Mouse (Mus musculus): ENCODE data around the gene Fam213a. TPM values are rescaled to one million over a fixed set of nuclear protein-coding genes. Genes with fewer than 3 reads are reported as not detected.
"Not testable (repeated sequence)": the region's sequence is repeated elsewhere in the genome, so short reads cannot be mapped to it uniquely, and the experiment has no call there.

The Fam213a gene
- polyA plus RNA-seq (2016; fragmentation: Nextera tagmentation; extraction: Ambion mirVana): 36.6 and 40.1 TPM in 2 replicates

DNA sequence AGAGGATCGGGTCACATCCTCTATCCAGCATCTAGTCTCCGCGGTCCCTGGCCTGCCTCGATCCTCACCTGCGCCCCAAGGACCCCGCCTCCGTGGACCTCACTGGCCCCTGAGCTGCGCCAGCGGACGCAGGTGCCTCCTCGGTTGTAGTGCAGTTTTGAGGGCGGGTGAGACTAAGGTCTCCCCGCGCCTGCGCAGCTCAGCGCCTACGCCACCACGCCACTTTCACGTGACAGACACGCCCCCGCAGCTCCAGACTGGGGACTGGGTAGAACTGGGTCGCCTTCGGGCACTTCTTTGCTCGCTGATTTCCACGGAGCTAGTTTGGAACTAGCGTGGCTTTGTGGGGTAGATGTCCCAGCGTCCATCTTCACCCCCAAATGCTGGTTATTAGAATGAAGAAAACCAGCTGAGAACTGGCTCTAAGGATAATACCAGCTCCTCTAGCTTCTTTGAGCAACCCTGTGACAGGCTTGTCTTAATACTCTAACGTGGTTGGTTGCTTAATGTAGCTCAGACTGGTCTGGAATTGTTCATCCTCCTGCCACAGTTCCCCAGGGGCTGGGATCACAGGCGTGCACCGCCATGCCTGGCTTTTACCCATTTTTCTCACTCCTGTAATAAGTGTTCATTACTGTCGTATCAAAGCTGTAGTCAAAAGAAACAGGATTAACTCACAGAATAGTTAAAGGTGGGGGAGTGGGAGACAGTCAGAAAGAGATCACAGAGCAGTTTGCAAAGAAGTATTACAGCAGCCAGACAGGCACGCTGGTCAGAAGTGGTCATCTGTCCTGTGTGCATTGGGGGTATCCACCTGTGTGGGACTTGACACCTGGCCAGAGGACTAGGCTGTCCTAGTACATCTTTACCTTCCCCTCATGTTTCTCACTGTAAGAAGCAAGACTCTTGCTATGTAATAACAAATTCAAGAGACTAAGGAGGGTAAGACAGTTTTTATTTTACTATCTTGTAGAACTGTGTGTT lies at the start of gene Fam213a:
Gene Fam213a (minus strand): TSS at position 159 of the 984 bp plus-strand sequence.
- peak within 1 kb of the TSS; percentile 84 for H3K27ac ChIP-seq (replicated peaks)
- DNase-seq (ENCODE audit: low spot score): peak; percentile 91
- H3K4me1 ChIP-seq: peaks cover 13% of the 10 kb centered on the region
- no peaks in the 10 kb centered on the region for H3K9me3 ChIP-seq
- 4% methylated on average over 32 of the region's 32 CpGs for WGBS
- no peaks in the 10 kb centered on the region for H3K36me3 ChIP-seq (replicated peaks)
- H3K27me3 ChIP-seq (replicated peaks; ENCODE audit: low read depth, poor library complexity, severe bottlenecking): 0 out of 2 replicates have a peak, but pooled peaks cover 5% of the 10 kb centered on the region
- peak within 1 kb of the TSS; percentile 73 for H3K4me3 ChIP-seq

DNA sequence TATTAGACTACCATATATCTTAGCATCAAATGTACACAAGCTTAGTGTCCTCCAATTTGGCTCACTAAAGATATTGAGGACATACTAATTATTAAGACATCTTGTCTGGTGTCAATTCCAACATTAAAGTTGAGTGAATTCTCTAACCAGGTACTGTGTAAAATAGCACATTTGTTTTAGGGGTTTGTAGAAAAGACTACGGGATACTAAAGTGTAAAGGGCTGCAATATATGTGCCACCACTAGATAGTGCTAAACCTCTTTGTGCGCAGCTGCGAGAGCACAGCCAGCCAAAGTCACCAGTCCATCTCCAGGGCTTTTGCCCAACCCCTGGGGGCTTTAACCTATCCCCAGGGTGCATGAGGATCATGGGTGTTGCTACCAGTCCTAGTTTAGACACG lies 39.6 kb upstream of the Fam213a start:
- H3K27me3 ChIP-seq (replicated peaks; ENCODE audit: low read depth, poor library complexity, severe bottlenecking); H3K4me1 ChIP-seq; H3K27ac ChIP-seq (replicated peaks); H3K4me3 ChIP-seq; DNase-seq (ENCODE audit: low spot score); H3K9me3 ChIP-seq; H3K36me3 ChIP-seq (replicated peaks): not testable (repeated sequence)
- WGBS: 73% methylated on average over 3 of the region's 4 CpGs

DNA sequence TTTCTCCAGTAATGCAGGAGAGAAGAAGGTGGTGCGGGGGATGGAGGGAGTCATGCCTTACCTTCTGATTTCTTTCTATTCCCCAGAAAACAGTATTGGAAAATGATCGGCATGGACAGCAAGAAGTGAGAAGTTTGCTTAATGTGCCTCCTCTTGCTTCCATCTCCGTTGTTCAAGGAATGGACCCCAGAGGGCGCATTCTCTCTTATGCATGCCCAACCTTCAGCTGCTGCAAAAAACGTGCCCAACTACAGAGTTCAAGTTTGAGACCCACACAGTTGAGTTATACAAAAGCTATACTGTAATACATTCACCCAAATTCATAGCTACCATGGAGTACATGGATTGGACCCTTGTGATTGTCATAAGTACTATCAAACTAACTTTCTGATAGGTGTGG lies 38.9 kb upstream of the Fam213a start:
- no peaks in the 10 kb centered on the region for H3K36me3 ChIP-seq (replicated peaks)
- H3K27me3 ChIP-seq (replicated peaks; ENCODE audit: low read depth, poor library complexity, severe bottlenecking): no peaks in the 10 kb centered on the region
- no peaks in the 10 kb centered on the region for H3K4me1 ChIP-seq
- whole genome bisulfite sequencing: 77% methylated on average over 5 of the region's 5 CpGs
- H3K27ac ChIP-seq (replicated peaks): no peak overlapping the region
- no peak for DNase-seq (ENCODE audit: low spot score)
- H3K9me3 ChIP-seq: no peaks in the 10 kb centered on the region
- H3K4me3 ChIP-seq: no peak overlapping the region

DNA sequence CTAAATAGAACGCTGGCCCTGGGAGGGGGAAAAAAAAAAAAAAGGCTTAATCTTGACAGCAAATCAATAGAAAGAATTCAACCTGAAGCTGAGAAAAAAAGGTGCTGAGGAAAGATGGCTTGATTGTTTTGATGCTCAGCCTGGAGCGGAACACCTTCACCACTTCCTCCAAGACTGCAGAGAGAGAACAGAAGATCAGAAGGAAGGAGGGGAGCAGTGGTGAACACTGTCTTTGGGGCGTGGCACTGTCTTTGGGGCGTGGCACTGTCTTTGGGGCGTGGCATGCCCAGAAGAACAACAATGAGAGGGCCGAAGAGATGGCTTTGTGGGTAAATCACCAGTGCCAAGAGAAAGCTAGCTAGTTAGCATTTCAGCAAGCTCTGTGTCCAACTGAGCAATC lies 36.9 kb upstream of the Fam213a start:
- Histone ChIP-seq H3K27me3 (replicated peaks; ENCODE audit: low read depth, poor library complexity, severe bottlenecking) (no peaks in the 10 kb centered on the region), H3K27ac (replicated peaks) (no peak overlapping the region), H3K4me1 (no peaks in the 10 kb centered on the region), H3K36me3 (replicated peaks) (no peaks in the 10 kb centered on the region), H3K4me3 (no peak overlapping the region), H3K9me3 (no peaks in the 10 kb centered on the region)
- no peak for DNase-seq (ENCODE audit: low spot score)
- 83% methylated on average over 6 of the region's 6 CpGs for WGBS

DNA sequence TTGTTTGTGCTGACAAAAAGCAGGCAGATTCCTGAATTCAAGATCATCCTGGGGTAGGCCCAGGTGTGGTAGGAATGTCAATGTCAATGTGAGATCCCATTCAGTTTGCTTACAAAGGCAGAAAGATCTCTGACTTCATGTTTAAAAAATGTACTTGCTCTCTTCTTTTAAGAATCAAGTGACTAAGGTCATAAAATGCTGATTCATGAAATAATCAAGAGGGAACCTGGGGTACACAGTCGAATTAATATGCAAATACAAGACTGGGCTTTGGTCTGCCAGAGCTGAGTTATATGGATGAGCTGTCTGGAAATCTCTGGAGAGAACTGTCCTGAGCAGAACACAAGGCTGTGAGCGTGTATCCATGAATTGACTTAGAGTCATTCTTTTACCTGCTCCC lies 33.8 kb upstream of the Fam213a start:
- WGBS: 83% methylated on average over 2 of the region's 2 CpGs
- no peaks in the 10 kb centered on the region for H3K36me3 ChIP-seq (replicated peaks)
- H3K27ac ChIP-seq (replicated peaks): no peak overlapping the region
- H3K9me3 ChIP-seq: no peaks in the 10 kb centered on the region
- H3K4me3 ChIP-seq: no peak overlapping the region
- DNase-seq (ENCODE audit: low spot score): no peak
- no peaks in the 10 kb centered on the region for H3K4me1 ChIP-seq
- no peaks in the 10 kb centered on the region for H3K27me3 ChIP-seq (replicated peaks; ENCODE audit: low read depth, poor library complexity, severe bottlenecking)

DNA sequence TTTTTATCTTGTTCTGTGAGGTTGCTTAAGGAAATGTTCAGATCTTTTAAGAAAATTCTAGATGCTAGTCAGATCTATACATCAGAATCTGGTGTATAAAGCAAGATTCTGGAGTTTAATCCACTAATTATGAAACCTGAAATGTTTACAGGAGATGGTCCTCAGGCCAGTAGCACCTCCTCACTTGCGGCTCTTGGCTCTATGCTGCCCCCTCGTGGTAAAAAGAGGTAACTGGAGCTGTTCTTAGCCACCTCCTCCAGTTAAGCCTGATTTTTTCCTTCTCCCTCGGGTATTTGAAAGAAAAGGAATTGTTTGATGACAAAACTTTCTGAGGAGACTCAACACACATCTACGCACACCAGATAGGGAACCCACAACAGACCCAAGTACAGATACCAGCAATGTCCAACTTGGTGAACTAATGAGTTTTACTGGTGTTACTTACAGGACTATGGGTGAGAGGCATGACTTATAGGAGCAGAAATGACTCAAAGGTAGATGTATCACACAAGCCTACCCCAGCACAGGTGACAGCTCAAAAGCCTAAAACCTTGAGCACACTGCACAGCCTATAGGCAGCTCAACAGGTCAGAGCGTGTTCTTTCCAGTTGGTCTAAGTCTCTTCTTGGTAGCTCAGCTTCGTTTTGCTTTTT lies 21.7 kb upstream of the Fam213a start:
- Histone ChIP-seq H3K27ac (replicated peaks) (no peak overlapping the region), H3K4me1 (no peaks in the 10 kb centered on the region), H3K36me3 (replicated peaks) (no peaks in the 10 kb centered on the region), H3K27me3 (replicated peaks; ENCODE audit: low read depth, poor library complexity, severe bottlenecking) (no peaks in the 10 kb centered on the region), H3K4me3 (no peak overlapping the region), H3K9me3 (no peaks in the 10 kb centered on the region)
- WGBS: 33% methylated on average over 6 of the region's 6 CpGs
- DNase-seq (ENCODE audit: low spot score): peak; percentile 65

DNA sequence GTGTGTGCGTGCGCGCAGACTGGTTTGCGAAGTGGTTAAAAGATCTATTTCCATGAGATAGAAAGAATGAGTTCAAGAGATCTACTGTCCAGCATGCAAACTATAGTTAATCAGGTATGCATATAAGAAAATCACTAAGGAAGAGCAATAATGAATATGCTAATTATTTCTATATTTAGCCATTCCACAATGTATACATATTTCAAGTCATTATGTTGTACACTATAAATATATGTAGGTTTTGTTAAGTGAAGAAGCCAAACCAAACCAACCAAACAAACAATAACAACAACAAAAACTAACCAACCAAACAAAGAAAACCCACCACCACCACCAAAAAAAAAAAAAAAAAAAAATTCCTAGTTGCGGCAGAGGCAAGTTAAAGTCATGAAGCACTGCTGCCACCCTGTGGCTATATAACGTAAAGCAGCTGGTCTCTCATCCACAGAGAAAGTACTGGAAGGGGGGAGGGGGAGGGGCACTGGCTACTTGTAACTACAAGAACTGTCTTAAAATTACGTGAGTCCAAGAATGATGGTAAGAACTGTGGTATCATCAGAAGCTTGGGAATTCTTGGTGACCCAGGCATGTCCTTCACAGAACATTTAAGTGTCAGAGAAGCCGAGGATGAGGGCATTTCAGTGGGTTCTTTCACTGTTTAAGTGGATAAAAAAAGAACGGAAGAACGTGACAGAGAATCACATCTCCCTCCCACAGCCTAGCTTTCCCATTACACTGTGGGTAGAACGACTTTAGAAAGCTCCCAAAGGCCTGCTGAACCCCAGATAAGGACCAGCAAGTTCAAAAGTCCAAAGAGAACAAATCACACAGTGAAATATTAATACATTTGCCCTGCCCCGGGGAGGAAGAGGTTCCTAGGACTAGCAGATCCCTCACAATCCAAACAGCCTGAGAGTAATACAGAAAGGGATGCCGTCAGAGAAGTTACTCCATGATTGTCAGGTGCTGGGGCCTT lies 19.8 kb upstream of the Fam213a start:
- peak; percentile 81 for DNase-seq (ENCODE audit: low spot score)
- no peak overlapping the region for H3K4me3 ChIP-seq
- no peak overlapping the region for H3K27ac ChIP-seq (replicated peaks)
- H3K9me3 ChIP-seq: no peaks in the 10 kb centered on the region
- no peaks in the 10 kb centered on the region for H3K36me3 ChIP-seq (replicated peaks)
- 60% methylated on average over 13 of the region's 13 CpGs for WGBS
- no peaks in the 10 kb centered on the region for H3K27me3 ChIP-seq (replicated peaks; ENCODE audit: low read depth, poor library complexity, severe bottlenecking)
- no peaks in the 10 kb centered on the region for H3K4me1 ChIP-seq

DNA sequence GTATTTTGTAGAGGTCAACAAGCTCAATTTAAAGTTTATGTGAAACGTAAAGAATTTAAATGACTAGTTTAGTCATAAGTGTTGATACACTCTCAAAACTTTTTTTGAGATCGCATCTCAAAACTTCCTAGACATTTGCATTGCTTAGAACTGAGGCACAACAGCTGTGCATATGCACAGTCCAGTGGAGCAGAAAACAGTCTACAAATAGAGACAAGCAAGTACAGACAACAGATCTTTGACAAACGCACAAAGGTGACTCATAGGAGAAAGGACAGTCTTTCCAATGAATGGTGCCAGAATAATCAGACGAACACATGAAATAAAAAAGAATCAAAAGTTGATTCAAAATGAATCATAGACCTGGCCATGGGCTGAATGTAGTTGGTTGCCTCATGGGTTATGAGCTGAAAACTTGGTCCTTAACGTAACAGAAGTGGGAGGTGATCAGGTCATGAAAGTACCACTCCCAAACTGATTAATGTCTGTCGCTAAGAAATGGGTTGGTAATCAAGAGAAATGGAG lies 17.5 kb upstream of the Fam213a start:
- no peaks in the 10 kb centered on the region for H3K9me3 ChIP-seq
- DNase-seq (ENCODE audit: low spot score): no peak
- H3K27ac ChIP-seq (replicated peaks): no peak overlapping the region
- no peak overlapping the region for H3K4me3 ChIP-seq
- WGBS: 93% methylated on average over 6 of the region's 6 CpGs
- H3K36me3 ChIP-seq (replicated peaks): no peaks in the 10 kb centered on the region
- H3K4me1 ChIP-seq: no peaks in the 10 kb centered on the region
- no peaks in the 10 kb centered on the region for H3K27me3 ChIP-seq (replicated peaks; ENCODE audit: low read depth, poor library complexity, severe bottlenecking)

DNA sequence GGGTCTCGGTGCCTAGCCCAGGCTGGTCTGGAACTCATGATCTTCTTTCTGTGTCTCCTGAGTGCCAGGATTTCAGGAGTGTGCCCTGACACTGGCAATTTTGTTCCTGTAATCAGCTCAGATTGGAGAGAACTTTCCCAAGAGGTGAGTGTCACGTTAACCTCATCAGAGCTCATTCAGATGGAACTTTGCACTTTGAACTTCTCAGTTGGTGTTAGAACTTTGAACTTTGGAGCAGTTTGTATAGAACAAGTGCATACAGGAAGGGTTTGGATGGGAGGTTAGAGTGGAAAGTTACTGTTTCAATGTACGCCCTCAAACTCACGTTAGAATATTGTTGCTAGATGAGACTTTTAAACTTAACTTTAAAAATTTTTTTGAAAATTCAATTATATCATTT lies 15.7 kb upstream of the Fam213a start:
- Histone ChIP-seq H3K27ac (replicated peaks) (no peak overlapping the region), H3K4me1 (no peaks in the 10 kb centered on the region), H3K9me3 (no peaks in the 10 kb centered on the region), H3K36me3 (replicated peaks) (no peaks in the 10 kb centered on the region), H3K27me3 (replicated peaks; ENCODE audit: low read depth, poor library complexity, severe bottlenecking) (no peaks in the 10 kb centered on the region), H3K4me3 (no peak overlapping the region)
- 76% methylated on average over 4 of the region's 4 CpGs for WGBS
- no peak for DNase-seq (ENCODE audit: low spot score)

DNA sequence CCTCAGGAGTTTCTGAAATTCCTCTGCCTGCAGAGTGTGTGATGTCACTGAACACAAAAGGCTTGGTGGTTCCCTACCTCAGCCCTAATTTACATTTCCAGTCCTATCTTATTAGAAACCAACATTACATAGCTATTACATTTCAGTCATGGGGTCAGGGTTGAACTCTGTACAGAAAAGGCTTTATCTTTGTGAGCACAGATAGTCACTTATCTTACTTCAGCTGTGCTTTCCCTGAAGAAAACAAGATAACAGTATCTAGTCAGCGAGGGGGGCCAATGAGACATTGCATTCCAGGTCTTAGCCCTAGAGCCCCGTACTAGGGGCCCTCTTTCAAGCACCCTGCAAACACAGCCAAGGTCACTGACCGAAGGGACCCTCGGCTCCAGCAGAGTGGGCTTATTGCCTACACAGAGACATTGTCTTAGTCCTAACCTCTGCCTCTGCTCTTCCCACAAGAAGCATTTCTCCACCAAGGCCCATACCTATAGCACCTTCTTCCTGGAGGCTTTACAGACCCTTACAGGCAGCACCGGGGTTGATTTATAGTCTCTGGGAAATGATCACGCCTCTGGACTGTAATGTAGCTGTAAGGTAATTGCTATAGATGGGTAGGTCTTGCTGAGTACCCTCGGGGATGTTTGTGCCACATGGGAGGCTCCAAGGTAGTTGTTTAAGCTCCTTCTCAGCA lies 12.2 kb upstream of the Fam213a start:
- no peak overlapping the region for H3K4me3 ChIP-seq
- H3K9me3 ChIP-seq: no peaks in the 10 kb centered on the region
- WGBS: 83% methylated on average over 7 of the region's 7 CpGs
- no peaks in the 10 kb centered on the region for H3K27me3 ChIP-seq (replicated peaks; ENCODE audit: low read depth, poor library complexity, severe bottlenecking)
- H3K4me1 ChIP-seq: no peaks in the 10 kb centered on the region
- DNase-seq (ENCODE audit: low spot score): no peak
- H3K36me3 ChIP-seq (replicated peaks): no peaks in the 10 kb centered on the region
- H3K27ac ChIP-seq (replicated peaks): no peak overlapping the region

DNA sequence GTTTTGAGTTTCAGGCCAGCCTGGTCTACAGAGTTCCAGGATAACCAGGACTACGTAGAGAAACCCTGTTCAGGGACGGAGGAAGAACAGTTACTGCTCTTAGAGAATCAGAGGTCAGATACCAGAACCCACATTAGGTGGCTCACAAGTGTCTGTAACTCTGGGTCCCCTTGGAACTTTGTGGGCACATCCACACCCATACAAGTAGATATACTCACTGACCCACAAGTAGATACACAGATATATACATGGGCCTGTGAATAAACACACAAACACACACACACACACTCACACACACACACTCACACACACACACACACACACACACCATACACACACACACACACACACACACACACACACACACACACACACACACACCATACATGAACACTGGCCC lies 11.5 kb upstream of the Fam213a start:
- no peak for DNase-seq (ENCODE audit: low spot score)
- Histone ChIP-seq H3K27ac (replicated peaks) (no peak overlapping the region), H3K9me3 (no peaks in the 10 kb centered on the region), H3K27me3 (replicated peaks; ENCODE audit: low read depth, poor library complexity, severe bottlenecking) (no peaks in the 10 kb centered on the region), H3K4me3 (no peak overlapping the region), H3K4me1 (no peaks in the 10 kb centered on the region), H3K36me3 (replicated peaks) (no peaks in the 10 kb centered on the region)
- WGBS: 85% methylated on average over 2 of the region's 2 CpGs
